Mouse (Mus musculus) small intestine, adult 2 months (tissue): ENCODE measurements around the gene Uckl1.

Experiments used
- CTCF ChIP-seq: fragments of 200-500 bp; IDR thresholded peaks from 2 replicates; pipeline ENCODE4 v1.5.1; 2012; ENCODE audit warnings: low read depth, mild to moderate bottlenecking, control low read depth, inconsistent platforms, low read length, moderate library complexity, mixed read lengths; ENCODE audit not compliant: insufficient replicate concordance, insufficient read length; ENCODE audit errors: extremely low read depth
- POLR2A ChIP-seq: fragments of 200-500 bp; IDR thresholded peaks from 2 replicates; pipeline ENCODE4 v1.6.1; 2012; ENCODE audit warnings: low read depth, mild to moderate bottlenecking, control low read depth, inconsistent platforms, low read length, moderate library complexity

DNA sequence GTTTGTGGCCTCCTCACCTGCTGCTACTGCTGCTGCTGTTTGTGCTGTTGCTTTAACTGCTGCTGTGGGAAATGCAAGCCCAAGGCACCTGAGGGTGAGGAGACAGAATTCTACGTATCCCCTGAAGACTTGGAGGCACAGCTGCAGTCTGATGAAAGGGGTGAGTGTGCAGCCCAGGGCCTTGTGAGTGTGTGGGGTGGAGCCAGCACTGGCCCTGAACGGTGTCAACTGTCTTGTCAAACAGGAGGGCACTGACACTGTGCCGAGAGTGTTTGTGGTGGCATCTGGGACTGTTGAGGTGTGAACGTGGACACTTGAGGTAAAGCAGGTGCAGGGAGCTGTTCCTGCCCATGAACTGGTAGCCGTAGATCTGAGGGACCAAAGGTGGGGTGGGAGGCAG is 36.0 kb downstream of the Uckl1 start:
- TF ChIP-seq CTCF: no peak
- no peak for TF ChIP-seq POLR2A
